Mouse (Mus musculus) G1E (cell line): ENCODE data around the gene Pelp1. TPM values are rescaled to one million over a fixed set of nuclear protein-coding genes. Genes with fewer than 3 reads are reported as not detected.

Experiments used
- ATAC-seq: 2 replicates; pipeline ENCODE4 v1.8.0; 2016; ENCODE audit warnings: mild to moderate bottlenecking; ENCODE audit not compliant: insufficient number of reproducible peaks, poor library complexity, low FRiP score, severe bottlenecking; ENCODE audit errors: extremely low read depth
- DNase-seq: peaks from one replicate; pipeline ENCODE4 v3.0.0; 2012; ENCODE audit warnings: low spot score
- H3K27me3 ChIP-seq: 2 replicates; pipeline ENCODE4 v1.6.1; 2012; ENCODE audit warnings: mild to moderate bottlenecking, low read length, inconsistent platforms; ENCODE audit not compliant: insufficient read depth
- H3K36me3 ChIP-seq: replicated peaks from 2 replicates; pipeline ENCODE3; 2012; ENCODE audit warnings: mild to moderate bottlenecking, inconsistent platforms
- H3K4me1 ChIP-seq: 2 replicates; pipeline ENCODE4 v1.6.1; 2012; ENCODE audit warnings: low read depth, low read length, inconsistent platforms, mixed read lengths; ENCODE audit not compliant: insufficient read depth
- H3K4me3 ChIP-seq: 2 replicates; pipeline ENCODE4 v1.5.1; 2012; ENCODE audit warnings: low read depth, mild to moderate bottlenecking, inconsistent platforms, low read length, moderate library complexity, mixed read lengths
- H3K9me3 ChIP-seq: replicated peaks from 2 replicates; pipeline ENCODE4 v1.6.1; 2012; ENCODE audit warnings: inconsistent platforms
- CTCF ChIP-seq: IDR thresholded peaks from 2 replicates; pipeline ENCODE4 v1.5.1; 2012; ENCODE audit warnings: low read depth, low read length, inconsistent platforms, mixed read lengths
- GATA1 ChIP-seq: IDR thresholded peaks from 2 replicates; pipeline ENCODE4 v1.6.1; 2012; ENCODE audit warnings: borderline replicate concordance, low read length, inconsistent platforms, mixed read lengths
- GATA2 ChIP-seq: IDR thresholded peaks from 2 replicates; pipeline ENCODE4 v1.6.1; 2012; ENCODE audit warnings: low read depth, low read length, inconsistent platforms, borderline replicate concordance
- POLR2AphosphoS5 ChIP-seq: IDR thresholded peaks from 2 replicates; pipeline ENCODE4 v1.6.1; 2012; ENCODE audit warnings: low read depth, low read length, inconsistent platforms; ENCODE audit not compliant: insufficient replicate concordance
- TAL1 ChIP-seq: conservative IDR thresholded peaks from 2 replicates; pipeline ENCODE4 v1.6.1; 2012; ENCODE audit warnings: low read depth, low read length, inconsistent platforms, mixed read lengths
- polyA plus RNA-seq: library from polyadenylated mRNA; stranded (reverse); fragments of >175 nt; gene quantifications from 2 replicates; pipeline ENCODE4 v1.2.3, GENCODE M21; 2012
- total RNA-seq, 2 experiments: library from RNA; stranded (forward) in 1 of 2; stranded (reverse) in 1 of 2; fragments of 200-1000 nt in 1 of 2; fragments of >200 nt in 1 of 2; fragmentation: Nextera tagmentation in 1 of 2; gene quantifications; 2 replicates each; pipeline ENCODE4 v1.2.3; 2014 to 2017

Gene Pelp1
- total and polyA plus RNA-seq, 3 experiments: 7.8 to 104 (median 39.9) TPM

DNA sequence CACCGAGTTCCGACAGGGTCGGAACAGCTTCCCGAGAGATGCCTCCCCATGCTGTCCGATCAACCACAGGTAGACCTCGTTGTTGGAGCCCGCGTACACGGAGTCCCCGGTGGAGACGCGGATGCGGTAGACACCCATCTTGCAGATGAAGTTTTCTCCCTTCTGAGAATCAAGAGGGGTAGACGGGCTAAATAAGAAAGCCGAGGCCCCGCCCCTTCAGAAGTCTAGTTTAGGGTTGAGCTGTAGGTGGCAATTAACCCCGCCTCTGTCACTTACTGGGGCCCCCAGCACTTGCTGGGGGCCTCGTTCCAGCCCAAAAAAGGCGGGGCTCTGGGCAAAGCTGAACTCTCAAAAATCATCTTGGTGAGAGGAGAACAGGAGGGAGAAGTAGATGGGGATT is 58.0 kb downstream of the Pelp1 start, which contains the start of gene Alox15:
TSS of gene Alox15 (minus strand) at position 164 of the 400 bp plus-strand sequence.
- ATAC-seq (no peak), DNase-seq (no peak)
- Histone ChIP-seq H3K4me3 (no peak within 1 kb of the TSS), H3K9me3 (no peaks in the 10 kb centered on the region), H3K36me3 (no peaks in the 10 kb centered on the region), H3K4me1 (peaks cover 6% of the 10 kb centered on the region), H3K27me3 (peaks cover 40% of the 10 kb centered on the region)
- TF ChIP-seq POLR2AphosphoS5: no peak
- TF ChIP-seq GATA2: no peak
- no peak for TF ChIP-seq CTCF
- no peak for TF ChIP-seq GATA1

DNA sequence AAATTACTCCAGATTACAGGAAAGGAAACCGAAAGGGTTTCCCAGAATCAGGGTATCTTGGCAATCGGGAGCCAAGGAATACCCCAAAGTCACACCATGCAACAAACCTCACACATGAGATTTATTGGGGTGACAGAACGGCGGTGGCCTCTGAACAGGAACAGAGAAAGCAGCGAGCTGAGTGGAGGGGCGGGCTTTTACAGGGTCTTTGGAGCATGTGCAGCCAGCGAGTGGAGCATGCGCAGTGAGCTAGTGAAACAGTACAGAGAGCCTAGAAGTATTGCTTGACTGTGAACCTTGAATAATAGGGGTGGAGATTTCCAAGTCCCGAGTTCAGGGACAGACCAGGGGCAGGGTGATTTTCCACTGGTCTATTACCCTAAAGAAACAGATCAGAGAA is 61.2 kb downstream of the Pelp1 start:
- H3K4me1 ChIP-seq: peaks cover 6% of the 10 kb centered on the region
- DNase-seq (no peak), ATAC-seq (no peak)
- TF ChIP-seq GATA2 (no peak), GATA1 (no peak), TAL1 (no peak), POLR2AphosphoS5 (no peak), CTCF (no peak)
- H3K9me3 ChIP-seq: no peaks in the 10 kb centered on the region
- H3K36me3 ChIP-seq: no peaks in the 10 kb centered on the region
- no peak overlapping the region for H3K4me3 ChIP-seq
- peaks cover 34% of the 10 kb centered on the region for H3K27me3 ChIP-seq

DNA sequence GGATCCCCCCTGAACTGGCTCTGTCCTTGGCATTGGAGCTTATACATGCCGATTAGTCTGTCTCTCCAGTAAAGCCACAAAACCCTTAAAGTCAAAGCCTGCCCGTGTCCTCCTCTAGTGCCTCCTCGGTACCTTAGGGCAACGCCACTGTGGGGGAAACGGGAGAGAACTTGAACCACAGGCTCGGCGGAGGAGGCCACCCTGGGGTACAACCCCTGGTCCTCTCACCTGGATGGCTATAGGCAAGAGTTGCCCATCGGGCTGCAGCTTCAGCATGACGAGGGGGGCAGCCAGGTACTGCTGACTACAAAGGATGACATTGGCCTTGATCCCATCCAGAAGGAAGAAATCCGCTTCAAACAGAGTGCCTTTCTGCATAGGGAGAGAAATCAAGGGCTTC is 62.0 kb downstream of the Pelp1 start:
- DNase-seq (no peak), ATAC-seq (no peak)
- Histone ChIP-seq H3K36me3 (no peaks in the 10 kb centered on the region), H3K27me3 (peaks cover 31% of the 10 kb centered on the region), H3K4me1 (peaks cover 6% of the 10 kb centered on the region), H3K4me3 (no peak overlapping the region), H3K9me3 (no peaks in the 10 kb centered on the region)
- TF ChIP-seq TAL1: no peak
- TF ChIP-seq CTCF: no peak
- no peak for TF ChIP-seq GATA2
- no peak for TF ChIP-seq GATA1
- TF ChIP-seq POLR2AphosphoS5: no peak

DNA sequence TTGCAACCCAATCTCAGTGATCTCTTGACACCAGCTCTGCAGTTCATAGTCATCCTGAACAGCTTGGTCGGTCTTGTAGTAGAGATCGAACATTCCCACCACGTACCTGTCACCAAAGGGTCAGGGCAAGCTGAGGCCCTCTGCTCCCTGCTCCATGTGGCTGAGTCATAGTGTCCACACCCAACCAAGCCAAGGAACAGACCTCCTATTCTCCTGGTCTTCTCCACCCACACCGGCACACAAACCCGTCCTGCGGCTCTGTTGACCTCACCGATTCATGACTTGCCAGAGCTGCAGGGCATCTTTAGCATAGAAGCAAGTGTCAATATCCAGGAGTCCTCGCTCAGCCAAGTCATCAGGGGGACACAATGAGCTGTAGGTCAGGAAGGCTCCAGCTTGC is 64.3 kb downstream of the Pelp1 start:
- no peak for TF ChIP-seq GATA2
- no peak for TF ChIP-seq GATA1
- no peak for TF ChIP-seq TAL1
- TF ChIP-seq POLR2AphosphoS5: no peak
- TF ChIP-seq CTCF: no peak
- peaks cover 21% of the 10 kb centered on the region for H3K27me3 ChIP-seq
- no peak for DNase-seq
- ATAC-seq: no peak
- H3K4me3 ChIP-seq: no peak overlapping the region
- H3K4me1 ChIP-seq: no peaks in the 10 kb centered on the region
- H3K9me3 ChIP-seq: no peaks in the 10 kb centered on the region
- no peaks in the 10 kb centered on the region for H3K36me3 ChIP-seq

DNA sequence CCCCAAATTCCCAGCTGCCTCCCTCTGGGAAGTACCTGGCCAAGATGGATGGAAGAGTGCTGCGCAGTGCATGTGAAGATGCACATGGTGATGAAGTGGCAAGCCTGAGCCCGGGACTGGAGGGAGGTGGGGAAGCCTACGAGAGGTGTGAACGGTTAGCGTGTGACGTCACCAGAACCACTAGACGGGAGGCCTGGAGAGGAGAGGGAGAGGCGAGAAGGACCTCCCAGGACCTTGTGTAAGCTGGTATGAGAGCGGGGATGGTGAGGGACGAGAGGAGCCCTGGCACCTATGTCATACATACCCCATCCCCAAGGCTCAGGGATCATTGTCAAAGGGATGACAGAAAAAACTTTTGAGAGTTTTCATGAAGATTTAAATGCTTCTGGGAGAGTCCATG is 64.8 kb downstream of the Pelp1 start:
- ATAC-seq: no peak
- Histone ChIP-seq H3K27me3 (peaks cover 16% of the 10 kb centered on the region; the same call in 1 of the 2 replicates), H3K9me3 (no peaks in the 10 kb centered on the region), H3K36me3 (no peaks in the 10 kb centered on the region), H3K4me1 (no peaks in the 10 kb centered on the region), H3K4me3 (no peak overlapping the region)
- DNase-seq: no peak
- no peak for TF ChIP-seq POLR2AphosphoS5
- no peak for TF ChIP-seq CTCF
- TF ChIP-seq GATA1: no peak
- no peak for TF ChIP-seq TAL1
- no peak for TF ChIP-seq GATA2

Other genes with a start within 250 kb of the Pelp1 start
Only the 20 nearest of the 27 such genes appear.
- not detected in 2 replicates for gene Slc16a11, start 197.3 kb downstream of the Pelp1 start, total RNA-seq (2014; fragmentation: Nextera tagmentation)
- gene Slc16a11, start 197.3 kb downstream of the Pelp1 start, total RNA-seq (2017): 0.06 TPM in 1 of 2 replicates, not detected in the other
- gene Slc16a11, start 197.3 kb downstream of the Pelp1 start, polyA plus RNA-seq: not detected in 2 replicates
- 4.7 and 6.0 TPM in 2 replicates for gene Slc16a13, start 189.0 kb downstream of the Pelp1 start, total RNA-seq (2014; fragmentation: Nextera tagmentation)
- 4.6 and 5.7 TPM in 2 replicates for gene Slc16a13, start 189.0 kb downstream of the Pelp1 start, total RNA-seq (2017)
- gene Slc16a13, start 189.0 kb downstream of the Pelp1 start, polyA plus RNA-seq: 6.6 and 8.3 TPM in 2 replicates
- gene Bcl6b, start 180.2 kb downstream of the Pelp1 start, total RNA-seq (2014; fragmentation: Nextera tagmentation): not detected in 2 replicates
- 0.22 TPM in 1 of 2 replicates, not detected in the other for gene Bcl6b, start 180.2 kb downstream of the Pelp1 start, total RNA-seq (2017)
- not detected in 2 replicates for gene Bcl6b, start 180.2 kb downstream of the Pelp1 start, polyA plus RNA-seq
- 64.9 and 75.9 TPM in 2 replicates for gene 0610010K14Rik, start 172.1 kb downstream of the Pelp1 start, total RNA-seq (2014; fragmentation: Nextera tagmentation)
- gene 0610010K14Rik, start 172.1 kb downstream of the Pelp1 start, total RNA-seq (2017): 18.5 and 20.2 TPM in 2 replicates
- 83.3 and 100 TPM in 2 replicates for gene 0610010K14Rik, start 172.1 kb downstream of the Pelp1 start, polyA plus RNA-seq
- 2.9 and 3.5 TPM in 2 replicates for gene Gm21988, start 170.2 kb downstream of the Pelp1 start, total RNA-seq (2014; fragmentation: Nextera tagmentation)
- gene Gm21988, start 170.2 kb downstream of the Pelp1 start, total RNA-seq (2017): 1.2 and 1.9 TPM in 2 replicates
- gene Gm21988, start 170.2 kb downstream of the Pelp1 start, polyA plus RNA-seq: 3.2 TPM in 2 replicates
- gene Rnasek, start 170.2 kb downstream of the Pelp1 start, total RNA-seq (2014; fragmentation: Nextera tagmentation): 133 and 164 TPM in 2 replicates
- 21.6 and 29.2 TPM in 2 replicates for gene Rnasek, start 170.2 kb downstream of the Pelp1 start, total RNA-seq (2017)
- 119 and 152 TPM in 2 replicates for gene Rnasek, start 170.2 kb downstream of the Pelp1 start, polyA plus RNA-seq
- not detected in 2 replicates for gene Alox12, start 154.7 kb downstream of the Pelp1 start, total RNA-seq (2014; fragmentation: Nextera tagmentation)
- gene Alox12, start 154.7 kb downstream of the Pelp1 start, total RNA-seq (2017): 0.11 and 0.12 TPM in 2 replicates
- gene Alox12, start 154.7 kb downstream of the Pelp1 start, polyA plus RNA-seq: 0.02 TPM in 1 of 2 replicates, not detected in the other
- not detected in 2 replicates for gene Alox12e, start 87.4 kb downstream of the Pelp1 start, total RNA-seq (2014; fragmentation: Nextera tagmentation)
- gene Alox12e, start 87.4 kb downstream of the Pelp1 start, total RNA-seq (2017): 0.16 TPM in 1 of 2 replicates, not detected in the other
- gene Alox12e, start 87.4 kb downstream of the Pelp1 start, polyA plus RNA-seq: not detected in 2 replicates
- gene Alox15, start 58.0 kb downstream of the Pelp1 start, total RNA-seq (2014; fragmentation: Nextera tagmentation): not detected in 2 replicates
- not detected in 2 replicates for gene Alox15, start 58.0 kb downstream of the Pelp1 start, total RNA-seq (2017)
- gene Alox15, start 58.0 kb downstream of the Pelp1 start, polyA plus RNA-seq: not detected in 2 replicates
- gene Arrb2, start 22.6 kb upstream of the Pelp1 start, total RNA-seq (2014; fragmentation: Nextera tagmentation): 51.7 and 69.3 TPM in 2 replicates
- gene Arrb2, start 22.6 kb upstream of the Pelp1 start, total RNA-seq (2017): 97.1 and 114 TPM in 2 replicates
- gene Arrb2, start 22.6 kb upstream of the Pelp1 start, polyA plus RNA-seq: 327 and 349 TPM in 2 replicates
- gene Med11, start 41.9 kb upstream of the Pelp1 start, total RNA-seq (2014; fragmentation: Nextera tagmentation): 13.2 and 18.1 TPM in 2 replicates
- gene Med11, start 41.9 kb upstream of the Pelp1 start, total RNA-seq (2017): 37.0 and 42.4 TPM in 2 replicates
- gene Med11, start 41.9 kb upstream of the Pelp1 start, polyA plus RNA-seq: 18.5 and 22.6 TPM in 2 replicates
- gene Zmynd15, start 49.4 kb upstream of the Pelp1 start, total RNA-seq (2014; fragmentation: Nextera tagmentation): not detected in 2 replicates
- 0.06 and 0.66 TPM in 2 replicates for gene Zmynd15, start 49.4 kb upstream of the Pelp1 start, total RNA-seq (2017)
- gene Zmynd15, start 49.4 kb upstream of the Pelp1 start, polyA plus RNA-seq: not detected in 2 replicates
- gene Cxcl16, start 50.0 kb upstream of the Pelp1 start, total RNA-seq (2014; fragmentation: Nextera tagmentation): not detected in 2 replicates
- not detected in 2 replicates for gene Cxcl16, start 50.0 kb upstream of the Pelp1 start, total RNA-seq (2017)
- not detected in 2 replicates for gene Cxcl16, start 50.0 kb upstream of the Pelp1 start, polyA plus RNA-seq
- gene Tm4sf5, start 95.2 kb upstream of the Pelp1 start, total RNA-seq (2014; fragmentation: Nextera tagmentation): not detected in 2 replicates
- gene Tm4sf5, start 95.2 kb upstream of the Pelp1 start, total RNA-seq (2017): not detected in 2 replicates
- not detected in 2 replicates for gene Tm4sf5, start 95.2 kb upstream of the Pelp1 start, polyA plus RNA-seq
- not detected in 2 replicates for gene Vmo1, start 104.6 kb upstream of the Pelp1 start, total RNA-seq (2014; fragmentation: Nextera tagmentation)
- not detected in 2 replicates for gene Vmo1, start 104.6 kb upstream of the Pelp1 start, total RNA-seq (2017)
- not detected in 2 replicates for gene Vmo1, start 104.6 kb upstream of the Pelp1 start, polyA plus RNA-seq
- not detected in 2 replicates for gene Gltpd2, start 109.2 kb upstream of the Pelp1 start, total RNA-seq (2014; fragmentation: Nextera tagmentation)
- not detected in 2 replicates for gene Gltpd2, start 109.2 kb upstream of the Pelp1 start, total RNA-seq (2017)
- gene Gltpd2, start 109.2 kb upstream of the Pelp1 start, polyA plus RNA-seq: not detected in 2 replicates
- 114 and 116 TPM in 2 replicates for gene Psmb6, start 115.3 kb upstream of the Pelp1 start, total RNA-seq (2014; fragmentation: Nextera tagmentation)
- 212 and 295 TPM in 2 replicates for gene Psmb6, start 115.3 kb upstream of the Pelp1 start, total RNA-seq (2017)
- gene Psmb6, start 115.3 kb upstream of the Pelp1 start, polyA plus RNA-seq: 153 and 181 TPM in 2 replicates
- gene Gm40193, start 122.9 kb upstream of the Pelp1 start, total RNA-seq (2014; fragmentation: Nextera tagmentation): not detected in 2 replicates
- gene Gm40193, start 122.9 kb upstream of the Pelp1 start, total RNA-seq (2017): not detected in 2 replicates
- gene Gm40193, start 122.9 kb upstream of the Pelp1 start, polyA plus RNA-seq: not detected in 2 replicates
- not detected in 2 replicates for gene Pld2, start 130.0 kb upstream of the Pelp1 start, total RNA-seq (2014; fragmentation: Nextera tagmentation)
- 0.05 and 0.06 TPM in 2 replicates for gene Pld2, start 130.0 kb upstream of the Pelp1 start, total RNA-seq (2017)
- gene Pld2, start 130.0 kb upstream of the Pelp1 start, polyA plus RNA-seq: not detected in 2 replicates
- gene Mink1, start 152.8 kb upstream of the Pelp1 start, total RNA-seq (2014; fragmentation: Nextera tagmentation): 37.3 and 38.1 TPM in 2 replicates
- gene Mink1, start 152.8 kb upstream of the Pelp1 start, total RNA-seq (2017): 8.8 and 14.3 TPM in 2 replicates
- 89.8 and 94.4 TPM in 2 replicates for gene Mink1, start 152.8 kb upstream of the Pelp1 start, polyA plus RNA-seq